Mouse (Mus musculus) CH12.LX (cell line): ENCODE results near the gene Ehmt2.

Experiments
- CTCF ChIP-seq, 2 experiments: IDR thresholded peaks in 1 of 2; conservative IDR thresholded peaks in 1 of 2; 2 replicates each; pipeline ENCODE4 v1.5.1; 2011 to 2012; ENCODE audit warnings: low read depth in 2 of 2, low read length in 2 of 2, improper control_type of control experiment in 1 of 2, inconsistent platforms in 1 of 2, mild to moderate bottlenecking in 1 of 2, moderate library complexity in 1 of 2
- E2F4 ChIP-seq: IDR thresholded peaks from 2 replicates; pipeline ENCODE4 v1.6.1; 2011; ENCODE audit warnings: low read depth, low read length, improper control_type of control experiment; ENCODE audit not compliant: insufficient replicate concordance
- ETS1 ChIP-seq: conservative IDR thresholded peaks from 2 replicates; pipeline ENCODE4 v1.6.1; 2012; ENCODE audit warnings: low read depth, mild to moderate bottlenecking, inconsistent platforms, low read length, improper control_type of control experiment, moderate library complexity
- JUND ChIP-seq: conservative IDR thresholded peaks from 2 replicates; pipeline ENCODE4 v1.6.1; 2011; ENCODE audit warnings: low read depth, low read length, improper control_type of control experiment
- MAFK ChIP-seq: IDR thresholded peaks from 2 replicates; pipeline ENCODE4 v1.6.1; 2011; ENCODE audit warnings: low read length, improper control_type of control experiment; ENCODE audit not compliant: insufficient replicate concordance
- POLR2A ChIP-seq: IDR thresholded peaks from 2 replicates; pipeline ENCODE4 v1.6.1; 2011; ENCODE audit warnings: low read depth, mild to moderate bottlenecking, improper control_type of control experiment, low read length
- SMC3 ChIP-seq: IDR thresholded peaks from 2 replicates; pipeline ENCODE4 v1.6.1; 2011; ENCODE audit warnings: low read depth, low read length, improper control_type of control experiment
- TCF12 ChIP-seq: IDR thresholded peaks from 2 replicates; pipeline ENCODE4 v1.6.1; 2014; ENCODE audit warnings: low read depth, mild to moderate bottlenecking, inconsistent platforms, low read length, improper control_type of control experiment
- USF1 ChIP-seq: IDR thresholded peaks from 2 replicates; pipeline ENCODE4 v1.6.1; 2014; ENCODE audit warnings: low read depth, mild to moderate bottlenecking, inconsistent platforms, low read length, improper control_type of control experiment
- USF2 ChIP-seq: conservative IDR thresholded peaks from 2 replicates; pipeline ENCODE4 v1.6.1; 2011; ENCODE audit warnings: low read depth, low read length, improper control_type of control experiment
- ZKSCAN1 ChIP-seq: IDR thresholded peaks from 2 replicates; pipeline ENCODE4 v1.6.1; 2012; ENCODE audit warnings: low read depth, inconsistent platforms, low read length, improper control_type of control experiment, borderline replicate concordance

GRCm38 (mm10) chr17:34898706-34899052, 410 bp downstream of the Ehmt2 start:
- TF ChIP-seq JUND, result no peak
- no peak for TF ChIP-seq USF2
- TF ChIP-seq POLR2A, result no peak
- TF ChIP-seq CTCF (conservative IDR thresholded peaks at IDR 0.05 in 1 of 2, IDR thresholded peaks at IDR 0.05 in 1 of 2; ENCODE audit: low read depth in 2 of 2, low read length in 2 of 2), result no peak
- no peak for TF ChIP-seq USF1
- no peak for TF ChIP-seq MAFK
- no peak for TF ChIP-seq TCF12
- no peak for TF ChIP-seq E2F4
- no peak for TF ChIP-seq ZKSCAN1
- no peak for TF ChIP-seq SMC3
- no peak for TF ChIP-seq ETS1
